Mouse (Mus musculus): ENCODE measurements around the gene Ugt1a7c. TPM values are rescaled to one million over a fixed set of nuclear protein-coding genes. Genes with fewer than 3 reads are reported as not detected.

The Ugt1a7c gene
- polyA plus RNA-seq, 1 experiment from 2014 or later, result 46.3 TPM

GRCm38 (mm10) chr1:88230981-88231802, 136.3 kb downstream of the Ugt1a7c start:
- CTCF ChIA-PET, result interaction anchor here (1.1 to 1.5 kb wide), 2 partner anchors 9 to 32 kb away, joined by 3 to 4 read pairs; no protein-coding TSS in a partner anchor
- ATAC-seq, result no peak
- no peak for DNase-seq (ENCODE audit: low read depth, low spot score)
- in situ Hi-C loops (cut with MboI; ENCODE audit: low pct_unique_long_range_greater_than_20kb), result no loop called here
- no peak for TF ChIP-seq CTCF (IDR thresholded peaks at IDR 0.05)
- POLR2A ChIA-PET, result interaction anchor here (1.0 kb wide), 1 partner anchor 21 kb away, joined by 3 read pairs; no protein-coding TSS in a partner anchor
- H3K27me3 ChIP-seq, result no peaks in the 10 kb centered on the region

GRCm38 (mm10) chr1:88231803-88232499, 137.1 kb downstream of the Ugt1a7c start:
- CTCF ChIA-PET, result interaction anchor here (1.0 to 1.3 kb wide), 3 partner anchors 9 to 16 kb away, joined by 3 to 4 read pairs (median 3); no protein-coding TSS in a partner anchor
- DNase-seq (ENCODE audit: low read depth, low spot score) (no peak), ATAC-seq (no peak)
- in situ Hi-C loops (cut with MboI; ENCODE audit: low pct_unique_long_range_greater_than_20kb), result no loop called here
- no peaks in the 10 kb centered on the region for H3K27me3 ChIP-seq
- no peak for TF ChIP-seq CTCF (IDR thresholded peaks at IDR 0.05)
- POLR2A ChIA-PET, result interaction anchor here (1.0 kb wide), 1 partner anchor 20 kb away, joined by 3 read pairs; no protein-coding TSS in a partner anchor

- in situ Hi-C loops (cut with MboI; ENCODE audit: low pct_unique_long_range_greater_than_20kb), result no loop called here
- POLR2A ChIA-PET, result no interaction called here
- no peak for TF ChIP-seq CTCF (IDR thresholded peaks at IDR 0.05)
Measured at GRCm38 (mm10) chr1:88232664-88233380, 138.0 kb downstream of the Ugt1a7c start.

GRCm38 (mm10) chr1:88233421-88234247, 138.8 kb downstream of the Ugt1a7c start:
- CTCF ChIA-PET, result interaction anchor here (1.3 to 1.4 kb wide), 2 partner anchors 10 to 20 kb away, joined by 3 read pairs; no protein-coding TSS in a partner anchor
- no peak for ATAC-seq
- H3K27me3 ChIP-seq, result no peaks in the 10 kb centered on the region
- DNase-seq (ENCODE audit: low read depth, low spot score), result no peak
- in situ Hi-C loops (cut with MboI; ENCODE audit: low pct_unique_long_range_greater_than_20kb), result no loop called here
- POLR2A ChIA-PET, result interaction anchor here (0.6 kb wide), 1 partner anchor 67 kb away, joined by 3 read pairs; no protein-coding TSS in a partner anchor
- TF ChIP-seq CTCF (IDR thresholded peaks at IDR 0.05), result no peak

More at GRCm38 (mm10) chr1:88232664-88233380, 138.0 kb downstream of the Ugt1a7c start:
- no peak for ATAC-seq
- CTCF ChIA-PET, result interaction anchor here (1.0 to 1.3 kb wide), 2 partner anchors 14 to 15 kb away, joined by 3 to 4 read pairs; no protein-coding TSS in a partner anchor
- no peak for DNase-seq (ENCODE audit: low read depth, low spot score)
- H3K27me3 ChIP-seq, result no peaks in the 10 kb centered on the region

GRCm38 (mm10) chr1:88234248-88234610, 139.4 kb downstream of the Ugt1a7c start:
- ATAC-seq (no peak), DNase-seq (ENCODE audit: low read depth, low spot score) (no peak)
- in situ Hi-C loops (cut with MboI; ENCODE audit: low pct_unique_long_range_greater_than_20kb), result no loop called here
- no peaks in the 10 kb centered on the region for H3K27me3 ChIP-seq
- POLR2A ChIA-PET, result interaction anchor here (0.6 kb wide), 1 partner anchor 68 kb away, joined by 3 read pairs; no protein-coding TSS in a partner anchor
- CTCF ChIA-PET, result interaction anchor here (1.3 to 1.4 kb wide), 2 partner anchors 11 to 21 kb away, joined by 3 read pairs; no protein-coding TSS in a partner anchor
- TF ChIP-seq CTCF (IDR thresholded peaks at IDR 0.05), result no peak

- POLR2A ChIA-PET, result no interaction called here
Measured at GRCm38 (mm10) chr1:88234646-88235045, 139.8 kb downstream of the Ugt1a7c start.

GRCm38 (mm10) chr1:88235046-88235893, 140.4 kb downstream of the Ugt1a7c start:
- CTCF ChIA-PET, result interaction anchor here (1.0 to 1.4 kb wide), 4 partner anchors 12 to 22 kb away, joined by 3 read pairs; no protein-coding TSS in a partner anchor
- in situ Hi-C loops (cut with MboI; ENCODE audit: low pct_unique_long_range_greater_than_20kb), result no loop called here
- no peaks in the 10 kb centered on the region for H3K27me3 ChIP-seq
- TF ChIP-seq CTCF (IDR thresholded peaks at IDR 0.05), result no peak
- no peak for ATAC-seq
- DNase-seq (ENCODE audit: low read depth, low spot score), result no peak
- POLR2A ChIA-PET, result interaction anchor here (0.6 to 1.0 kb wide), 2 partner anchors 15 to 42 kb away, joined by 4 read pairs; partner anchors contain the start of gene Hjurp

More at GRCm38 (mm10) chr1:88234646-88235045, 139.8 kb downstream of the Ugt1a7c start:
- DNase-seq (ENCODE audit: low read depth, low spot score) (no peak), ATAC-seq (no peak)
- H3K27me3 ChIP-seq, result no peaks in the 10 kb centered on the region
- TF ChIP-seq CTCF (IDR thresholded peaks at IDR 0.05), result no peak
- in situ Hi-C loops (cut with MboI; ENCODE audit: low pct_unique_long_range_greater_than_20kb), result no loop called here
- CTCF ChIA-PET, result interaction anchor here (1.0 to 1.4 kb wide), 3 partner anchors 11 to 21 kb away, joined by 3 read pairs; no protein-coding TSS in a partner anchor

GRCm38 (mm10) chr1:88235894-88236415, 141.1 kb downstream of the Ugt1a7c start:
- DNase-seq (ENCODE audit: low read depth, low spot score) (no peak), ATAC-seq (no peak)
- H3K27me3 ChIP-seq, result no peaks in the 10 kb centered on the region
- in situ Hi-C loops (cut with MboI; ENCODE audit: low pct_unique_long_range_greater_than_20kb), result no loop called here
- no peak for TF ChIP-seq CTCF (IDR thresholded peaks at IDR 0.05)
- ChIA-PET POLR2A (interaction anchor here (0.5 to 1.0 kb wide), 3 partner anchors 14 to 108 kb away, joined by 3 to 4 read pairs (median 4); partner anchors contain the start of gene Hjurp), CTCF (interaction anchor here (0.9 to 1.4 kb wide), 5 partner anchors 13 to 21 kb away, joined by 3 to 5 read pairs (median 3); no protein-coding TSS in a partner anchor)
